Mouse (Mus musculus) intestine, embryonic 15.5 days (tissue): ENCODE measurements around the gene Vmn1r111. TPM values are rescaled to one million over a fixed set of nuclear protein-coding genes. Genes with fewer than 3 reads are reported as not detected.
"Not testable (repeated sequence)": the region's sequence is repeated elsewhere in the genome, so short reads cannot be mapped to it uniquely, and the experiment has no call there.

Source experiments
- ATAC-seq: fragments of 200-750 bp; cut with Nextera tagmentation; 2 replicates; pipeline ENCODE4 v1.8.0; 2017; ENCODE audit warnings: moderate TSS enrichment, moderate library complexity
- H3K27ac ChIP-seq: fragments of 300-500 bp; sonication (generic); 2 replicates; pipeline ENCODE4 v1.5.1; 2015; ENCODE audit warnings: mild to moderate bottlenecking, inconsistent platforms
- H3K27me3 ChIP-seq: fragments of 300-500 bp; sonication (generic); replicated peaks from 2 replicates; pipeline ENCODE4 v1.6.1; 2015; ENCODE audit warnings: inconsistent platforms
- H3K36me3 ChIP-seq: fragments of 300-500 bp; sonication (generic); 2 replicates; pipeline ENCODE4 v1.6.1; 2015; ENCODE audit warnings: inconsistent platforms
- H3K4me1 ChIP-seq: fragments of 300-500 bp; sonication (generic); replicated peaks from 2 replicates; pipeline ENCODE4 v1.6.1; 2015; ENCODE audit warnings: inconsistent platforms
- H3K4me2 ChIP-seq: fragments of 300-500 bp; sonication (generic); replicated peaks from 2 replicates; pipeline ENCODE4 v1.6.1; 2015; ENCODE audit warnings: mild to moderate bottlenecking, inconsistent platforms
- H3K4me3 ChIP-seq: fragments of 300-500 bp; sonication (generic); replicated peaks from 2 replicates; pipeline ENCODE4 v1.5.1; 2015; ENCODE audit warnings: inconsistent platforms
- H3K9ac ChIP-seq: fragments of 300-500 bp; sonication (generic); 2 replicates; pipeline ENCODE4 v1.6.1; 2015; ENCODE audit warnings: inconsistent platforms
- H3K9me3 ChIP-seq: fragments of 300-500 bp; sonication (generic); 2 replicates; pipeline ENCODE4 v1.6.1; 2016; ENCODE audit warnings: inconsistent platforms
- WGBS: fragments of 180-500 bp; shearing (Covaris S2); methylation state at CpG from one replicate; pipeline ENCODE4 v1.1.7; 2015; 5-methylcytosine and 5-hydroxymethylcytosine counted together
- polyA plus RNA-seq: library from polyadenylated mRNA; unstranded; fragments of >200 nt; fragmentation: Nextera tagmentation; extraction: Ambion mirVana; gene quantifications from 2 replicates; pipeline ENCODE4 v1.2.1, GENCODE M21; 2015

Gene Vmn1r111
- not detected in 2 replicates for polyA plus RNA-seq

- H3K9ac ChIP-seq, H3K27me3 ChIP-seq, H3K27ac ChIP-seq, H3K4me1 ChIP-seq, ATAC-seq, H3K4me3 ChIP-seq, H3K4me2 ChIP-seq, H3K9me3 ChIP-seq, H3K36me3 ChIP-seq: not testable (repeated sequence)
- WGBS: no CpG with 5 or more reads among the region's 2 CpGs
These were observed at the start of gene Vmn1r111 for GRCm38 (mm10) chr7:20703116-20703515. TSS of gene Vmn1r111 (minus strand) at chr7:20703216.

GRCm38 (mm10) chr7:20730524-20730923, 27.5 kb upstream of the Vmn1r111 start, which contains the start of gene Gm10668:
TSS of gene Gm10668 (minus strand) at chr7:20730624.
- WGBS: no CpG with 5 or more reads among the region's 1 CpGs
- not testable (repeated sequence) for H3K27me3 ChIP-seq, H3K27ac ChIP-seq, ATAC-seq, H3K36me3 ChIP-seq, H3K4me2 ChIP-seq, H3K9me3 ChIP-seq, H3K4me1 ChIP-seq, H3K4me3 ChIP-seq, H3K9ac ChIP-seq

GRCm38 (mm10) chr7:20668618-20669017, 34.4 kb downstream of the Vmn1r111 start, which contains the start of gene Vmn1r107:
TSS of gene Vmn1r107 (plus strand) at chr7:20668918.
- H3K27me3 ChIP-seq, ATAC-seq, H3K4me1 ChIP-seq, H3K4me3 ChIP-seq, H3K36me3 ChIP-seq, H3K9ac ChIP-seq, H3K27ac ChIP-seq, H3K4me2 ChIP-seq, H3K9me3 ChIP-seq: not testable (repeated sequence)
- no CpG with 5 or more reads among the region's 3 CpGs for WGBS

Other genes with a start within 250 kb of the Vmn1r111 start
- gene Gm10670, start 228.3 kb downstream of the Vmn1r111 start, polyA plus RNA-seq: not detected in 2 replicates
- gene Vmn1r103, start 192.7 kb downstream of the Vmn1r111 start, polyA plus RNA-seq: not detected in 2 replicates
- not detected in 2 replicates for gene Vmn1r104, start 169.4 kb downstream of the Vmn1r111 start, polyA plus RNA-seq
- not detected in 2 replicates for gene Gm5726, start 157.5 kb downstream of the Vmn1r111 start, polyA plus RNA-seq
- not detected in 2 replicates for gene Gm4141, start 127.0 kb downstream of the Vmn1r111 start, polyA plus RNA-seq
- gene Gm4513, start 104.2 kb downstream of the Vmn1r111 start, polyA plus RNA-seq: not detected in 2 replicates
- not detected in 2 replicates for gene Vmn1r107, start 34.3 kb downstream of the Vmn1r111 start, polyA plus RNA-seq
- gene Gm10668, start 27.4 kb upstream of the Vmn1r111 start, polyA plus RNA-seq: not detected in 2 replicates
- gene Vmn1r112, start 68.0 kb upstream of the Vmn1r111 start, polyA plus RNA-seq: not detected in 2 replicates
- not detected in 2 replicates for gene Vmn1r113, start 84.1 kb upstream of the Vmn1r111 start, polyA plus RNA-seq
- gene Vmn1r114, start 109.0 kb upstream of the Vmn1r111 start, polyA plus RNA-seq: not detected in 2 replicates
- not detected in 2 replicates for gene Vmn1r115, start 141.8 kb upstream of the Vmn1r111 start, polyA plus RNA-seq
- not detected in 2 replicates for gene Vmn1r116, start 169.0 kb upstream of the Vmn1r111 start, polyA plus RNA-seq
- not detected in 2 replicates for gene Vmn1r117, start 180.9 kb upstream of the Vmn1r111 start, polyA plus RNA-seq
- not detected in 2 replicates for gene Vmn1r118, start 209.1 kb upstream of the Vmn1r111 start, polyA plus RNA-seq